Mouse (Mus musculus): ENCODE data around the gene Sf3b3. TPM values are rescaled to one million over a fixed set of nuclear protein-coding genes. Genes with fewer than 3 reads are reported as not detected.
"Not testable (repeated sequence)": the region's sequence is repeated elsewhere in the genome, so short reads cannot be mapped to it uniquely, and the experiment has no call there.

Gene Sf3b3
- polyA plus RNA-seq, 1 experiment from 2014 or later, result 74.8 TPM

- 92% methylated on average over 7 of the region's 7 CpGs for WGBS
- ATAC-seq (ENCODE audit: insufficient number of reproducible peaks, insufficient read depth, low FRiP score, low read depth); H3K9ac ChIP-seq (ENCODE audit: low read length); H3K27me3 ChIP-seq (ENCODE audit: control insufficient read depth, insufficient read depth, low read length); H3K27ac ChIP-seq (replicated peaks in 1 of 2; ENCODE audit: control insufficient read depth in 1 of 2, insufficient read depth in 1 of 2, low read depth in 2 of 2, low read length in 2 of 2); H3K9me3 ChIP-seq (ENCODE audit: control insufficient read depth, low read length); H3K4me2 ChIP-seq (ENCODE audit: low read length); H3K4me1 ChIP-seq (ENCODE audit: control insufficient read depth in 2 of 2, insufficient read depth in 2 of 2, low read length in 2 of 2); H3K4me3 ChIP-seq (ENCODE audit: control insufficient read depth in 1 of 2, insufficient read depth in 1 of 2, low read depth in 1 of 2, low read length in 2 of 2): not testable (repeated sequence)
- H3K36me3 ChIP-seq (ENCODE audit: control insufficient read depth, insufficient read depth, low read length), result peaks cover 98% of the 10 kb centered on the region
These were observed 14.9 kb upstream of the Sf3b3 start for GRCm38 (mm10) chr8:110861347-110862025.

GRCm38 (mm10) chr8:110859651-110860501 lies 13.3 kb upstream of the Sf3b3 start:
- H3K27me3 ChIP-seq (ENCODE audit: control insufficient read depth, insufficient read depth, low read length), result no peaks in the 10 kb centered on the region
- no peak overlapping the region for H3K4me2 ChIP-seq (ENCODE audit: low read length)
- peaks cover 98% of the 10 kb centered on the region for H3K36me3 ChIP-seq (ENCODE audit: control insufficient read depth, insufficient read depth, low read length)
- no peak for ATAC-seq (ENCODE audit: insufficient number of reproducible peaks, insufficient read depth, low FRiP score, low read depth)
- no peaks in the 10 kb centered on the region for H3K4me1 ChIP-seq (ENCODE audit: control insufficient read depth in 2 of 2, insufficient read depth in 2 of 2, low read length in 2 of 2)
- no peak overlapping the region for H3K27ac ChIP-seq (replicated peaks in 1 of 2; ENCODE audit: control insufficient read depth in 1 of 2, insufficient read depth in 1 of 2, low read depth in 2 of 2, low read length in 2 of 2)
- H3K4me3 ChIP-seq (ENCODE audit: control insufficient read depth in 1 of 2, insufficient read depth in 1 of 2, low read depth in 1 of 2, low read length in 2 of 2), result no peak overlapping the region
- no peaks in the 10 kb centered on the region for H3K9me3 ChIP-seq (ENCODE audit: control insufficient read depth, low read length)
- 75% methylated on average over 7 of the region's 7 CpGs for WGBS
- H3K9ac ChIP-seq (ENCODE audit: low read length), result no peak overlapping the region

GRCm38 (mm10) chr8:110856760-110857461 lies 10.3 kb upstream of the Sf3b3 start:
- H3K27ac ChIP-seq (replicated peaks in 1 of 2; ENCODE audit: control insufficient read depth in 1 of 2, insufficient read depth in 1 of 2, low read depth in 2 of 2, low read length in 2 of 2), result no peak overlapping the region
- no peaks in the 10 kb centered on the region for H3K27me3 ChIP-seq (ENCODE audit: control insufficient read depth, insufficient read depth, low read length)
- no peak for ATAC-seq (ENCODE audit: insufficient number of reproducible peaks, insufficient read depth, low FRiP score, low read depth)
- WGBS, result 87% methylated on average over 4 of the region's 5 CpGs
- no peaks in the 10 kb centered on the region for H3K4me1 ChIP-seq (ENCODE audit: control insufficient read depth in 2 of 2, insufficient read depth in 2 of 2, low read length in 2 of 2)
- H3K36me3 ChIP-seq (ENCODE audit: control insufficient read depth, insufficient read depth, low read length), result peaks cover 98% of the 10 kb centered on the region
- no peaks in the 10 kb centered on the region for H3K9me3 ChIP-seq (ENCODE audit: control insufficient read depth, low read length)
- no peak overlapping the region for H3K4me2 ChIP-seq (ENCODE audit: low read length)
- H3K4me3 ChIP-seq (ENCODE audit: control insufficient read depth in 1 of 2, insufficient read depth in 1 of 2, low read depth in 1 of 2, low read length in 2 of 2), result no peak overlapping the region
- H3K9ac ChIP-seq (ENCODE audit: low read length), result no peak overlapping the region

GRCm38 (mm10) chr8:110856073-110856472 lies 9.5 kb upstream of the Sf3b3 start:
- not testable (repeated sequence) for H3K27ac ChIP-seq (replicated peaks in 1 of 2; ENCODE audit: control insufficient read depth in 1 of 2, insufficient read depth in 1 of 2, low read depth in 2 of 2, low read length in 2 of 2); H3K4me3 ChIP-seq (ENCODE audit: control insufficient read depth in 1 of 2, insufficient read depth in 1 of 2, low read depth in 1 of 2, low read length in 2 of 2); H3K9me3 ChIP-seq (ENCODE audit: control insufficient read depth, low read length); H3K4me1 ChIP-seq (ENCODE audit: control insufficient read depth in 2 of 2, insufficient read depth in 2 of 2, low read length in 2 of 2); H3K9ac ChIP-seq (ENCODE audit: low read length); ATAC-seq (ENCODE audit: insufficient number of reproducible peaks, insufficient read depth, low FRiP score, low read depth); H3K27me3 ChIP-seq (ENCODE audit: control insufficient read depth, insufficient read depth, low read length); H3K4me2 ChIP-seq (ENCODE audit: low read length)
- 90% methylated on average over 4 of the region's 4 CpGs for WGBS
- peaks cover 98% of the 10 kb centered on the region for H3K36me3 ChIP-seq (ENCODE audit: control insufficient read depth, insufficient read depth, low read length)

- Histone ChIP-seq H3K9ac (ENCODE audit: low read length) (no peak overlapping the region), H3K4me3 (ENCODE audit: control insufficient read depth in 1 of 2, insufficient read depth in 1 of 2, low read depth in 1 of 2, low read length in 2 of 2) (no peak overlapping the region), H3K27me3 (ENCODE audit: control insufficient read depth, insufficient read depth, low read length) (no peaks in the 10 kb centered on the region), H3K9me3 (ENCODE audit: control insufficient read depth, low read length) (no peaks in the 10 kb centered on the region), H3K4me2 (ENCODE audit: low read length) (no peak overlapping the region), H3K4me1 (ENCODE audit: control insufficient read depth in 2 of 2, insufficient read depth in 2 of 2, low read length in 2 of 2) (peaks cover 2 to 9% of the 10 kb centered on the region in 2 experiments; a peak in 2 of 4 replicates), H3K27ac (replicated peaks in 1 of 2; ENCODE audit: control insufficient read depth in 1 of 2, insufficient read depth in 1 of 2, low read depth in 2 of 2, low read length in 2 of 2) (no peak overlapping the region), H3K36me3 (ENCODE audit: control insufficient read depth, insufficient read depth, low read length) (peaks cover 70% of the 10 kb centered on the region)
- WGBS, result 94% methylated on average over 10 of the region's 10 CpGs
- ATAC-seq (ENCODE audit: insufficient number of reproducible peaks, insufficient read depth, low FRiP score, low read depth), result no peak
These were observed 4.6 kb upstream of the Sf3b3 start for GRCm38 (mm10) chr8:110851186-110851585.

GRCm38 (mm10) chr8:110847645-110848495 lies 1.3 kb upstream of the Sf3b3 start:
- Histone ChIP-seq H3K27ac (replicated peaks in 1 of 2; ENCODE audit: control insufficient read depth in 1 of 2, insufficient read depth in 1 of 2, low read depth in 2 of 2, low read length in 2 of 2) (no peak overlapping the region), H3K4me2 (ENCODE audit: low read length) (peak overlapping the region; percentile 87), H3K36me3 (ENCODE audit: control insufficient read depth, insufficient read depth, low read length) (peaks cover 59% of the 10 kb centered on the region), H3K4me1 (ENCODE audit: control insufficient read depth in 2 of 2, insufficient read depth in 2 of 2, low read length in 2 of 2) (peaks cover 5 to 19% of the 10 kb centered on the region in 2 experiments), H3K9ac (ENCODE audit: low read length) (peak overlapping the region; percentile 91), H3K9me3 (ENCODE audit: control insufficient read depth, low read length) (no peaks in the 10 kb centered on the region), H3K27me3 (ENCODE audit: control insufficient read depth, insufficient read depth, low read length) (no peaks in the 10 kb centered on the region), H3K4me3 (ENCODE audit: control insufficient read depth in 1 of 2, insufficient read depth in 1 of 2, low read depth in 1 of 2, low read length in 2 of 2) (peak overlapping the region; percentile 76 to 100; a peak in 3 of 4 replicates)
- WGBS, result 28% methylated on average over 14 of the region's 14 CpGs
- no peak for ATAC-seq (ENCODE audit: insufficient number of reproducible peaks, insufficient read depth, low FRiP score, low read depth)

- Histone ChIP-seq H3K27ac (replicated peaks in 1 of 2; ENCODE audit: control insufficient read depth in 1 of 2, insufficient read depth in 1 of 2, low read depth in 2 of 2, low read length in 2 of 2) (peak overlapping the region; percentile 82 to 87), H3K9ac (ENCODE audit: low read length) (peak overlapping the region; percentile 91), H3K27me3 (ENCODE audit: control insufficient read depth, insufficient read depth, low read length) (no peaks in the 10 kb centered on the region), H3K4me2 (ENCODE audit: low read length) (peak overlapping the region; percentile 87), H3K4me1 (ENCODE audit: control insufficient read depth in 2 of 2, insufficient read depth in 2 of 2, low read length in 2 of 2) (peaks cover 5 to 19% of the 10 kb centered on the region in 2 experiments), H3K36me3 (ENCODE audit: control insufficient read depth, insufficient read depth, low read length) (peaks cover 59% of the 10 kb centered on the region), H3K9me3 (ENCODE audit: control insufficient read depth, low read length) (no peaks in the 10 kb centered on the region), H3K4me3 (ENCODE audit: control insufficient read depth in 1 of 2, insufficient read depth in 1 of 2, low read depth in 1 of 2, low read length in 2 of 2) (peak overlapping the region; percentile 76 to 100)
- no peak for ATAC-seq (ENCODE audit: insufficient number of reproducible peaks, insufficient read depth, low FRiP score, low read depth)
- WGBS, result under 1% methylated on average over 13 of the region's 13 CpGs
These were observed 573 bp upstream of the Sf3b3 start for GRCm38 (mm10) chr8:110847171-110847549.

Measured in heart, embryonic 14.5 days (tissue).